Mouse (Mus musculus): ENCODE results near the gene Sox5.

Gene Sox5

GRCm38 (mm10) chr6:144429276-144429675 is 352.5 kb downstream of the Sox5 start:
- no peak for DNase-seq (ENCODE audit: low spot score)

- no peak for DNase-seq (ENCODE audit: low spot score)
These were observed 373.7 kb downstream of the Sox5 start for GRCm38 (mm10) chr6:144408030-144408429.

GRCm38 (mm10) chr6:144398115-144398514 is 383.7 kb downstream of the Sox5 start:
- DNase-seq (ENCODE audit: low spot score), result no peak

- DNase-seq (ENCODE audit: low spot score), result no peak
These were observed 388.6 kb downstream of the Sox5 start for GRCm38 (mm10) chr6:144393151-144393550.

GRCm38 (mm10) chr6:144389333-144390054 is 392.3 kb downstream of the Sox5 start:
- DNase-seq (ENCODE audit: low spot score), result no peak

- DNase-seq (ENCODE audit: low spot score), result no peak
These were observed 394.1 kb downstream of the Sox5 start for GRCm38 (mm10) chr6:144387539-144388255.

GRCm38 (mm10) chr6:144380641-144381040 is 401.1 kb downstream of the Sox5 start:
- DNase-seq (ENCODE audit: low spot score), result no peak

- no peak for DNase-seq (ENCODE audit: low spot score)
These were observed 401.6 kb downstream of the Sox5 start for GRCm38 (mm10) chr6:144380171-144380570.

GRCm38 (mm10) chr6:144374810-144375209 is 407.0 kb downstream of the Sox5 start:
- no peak for DNase-seq (ENCODE audit: low spot score)

GRCm38 (mm10) chr6:144370699-144371098 is 411.1 kb downstream of the Sox5 start:
- DNase-seq (ENCODE audit: low spot score), result no peak

GRCm38 (mm10) chr6:144367626-144368077 is 414.1 kb downstream of the Sox5 start:
- DNase-seq (ENCODE audit: low spot score), result no peak

GRCm38 (mm10) chr6:144361267-144362038 is 420.3 kb downstream of the Sox5 start:
- DNase-seq (ENCODE audit: low spot score), result no peak

- DNase-seq (ENCODE audit: low spot score), result peak; percentile 24
These were observed 424.7 kb downstream of the Sox5 start for GRCm38 (mm10) chr6:144357081-144357480.

GRCm38 (mm10) chr6:144351049-144351448 is 430.7 kb downstream of the Sox5 start:
- DNase-seq (ENCODE audit: low spot score), result no peak

- DNase-seq (ENCODE audit: low spot score), result no peak
These were observed 438.4 kb downstream of the Sox5 start for GRCm38 (mm10) chr6:144343338-144343737.

- DNase-seq (ENCODE audit: low spot score), result no peak
These were observed 442.2 kb downstream of the Sox5 start for GRCm38 (mm10) chr6:144339554-144339953.

- DNase-seq (ENCODE audit: low spot score), result no peak
These were observed 442.8 kb downstream of the Sox5 start for GRCm38 (mm10) chr6:144339006-144339405.

- DNase-seq (ENCODE audit: low spot score), result no peak
These were observed 443.6 kb downstream of the Sox5 start for GRCm38 (mm10) chr6:144338221-144338620.

GRCm38 (mm10) chr6:144337436-144337969 is 444.3 kb downstream of the Sox5 start:
- no peak for DNase-seq (ENCODE audit: low spot score)

GRCm38 (mm10) chr6:144336789-144337188 is 445.0 kb downstream of the Sox5 start:
- no peak for DNase-seq (ENCODE audit: low spot score)

- DNase-seq (ENCODE audit: low spot score), result no peak
These were observed 448.6 kb downstream of the Sox5 start for GRCm38 (mm10) chr6:144333146-144333545.

GRCm38 (mm10) chr6:144332027-144332426 is 449.8 kb downstream of the Sox5 start:
- no peak for DNase-seq (ENCODE audit: low spot score)

Measured in T-cell, adult 2 months (primary cell).